Mouse (Mus musculus): ENCODE results near the gene Syngap1. TPM values are rescaled to one million over a fixed set of nuclear protein-coding genes. Genes with fewer than 3 reads are reported as not detected.

Syngap1 gene
- total and polyA plus RNA-seq, 2 experiments from 2014 or later, result 5.0 to 85.2 TPM

DNA sequence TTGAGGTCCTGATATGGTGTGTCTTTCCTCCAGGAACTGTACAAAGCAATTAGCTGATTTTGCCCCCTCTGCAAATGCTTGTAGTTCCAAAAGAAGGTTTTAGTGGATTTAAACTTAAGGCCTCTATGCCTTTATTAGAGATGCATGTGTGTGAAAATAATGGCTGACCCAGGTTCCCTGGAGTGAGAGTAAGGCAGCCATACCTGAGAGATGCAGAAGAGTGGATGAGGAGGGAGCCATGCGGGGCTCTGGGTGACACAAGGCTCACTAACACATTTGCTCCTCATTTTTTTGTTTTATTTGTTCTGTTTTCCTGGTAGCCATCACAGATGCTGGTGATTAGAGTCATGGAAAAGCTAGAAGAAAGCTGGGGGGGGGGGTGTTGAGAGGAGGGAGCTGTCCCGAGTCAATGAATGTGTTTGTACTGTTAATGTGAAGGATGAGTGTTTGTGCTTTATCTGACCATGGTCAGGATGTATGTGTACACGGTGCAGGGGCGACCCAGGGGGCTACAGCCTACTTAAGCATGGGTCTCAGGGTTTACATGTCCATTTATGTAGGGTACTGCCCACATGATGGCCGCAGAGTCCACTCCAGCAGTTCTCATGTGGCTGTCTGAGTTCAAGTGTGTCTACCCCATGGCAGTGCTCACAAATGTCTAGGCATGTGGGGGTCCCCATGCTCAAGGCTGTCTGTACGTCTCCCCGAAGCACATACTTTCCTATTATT lies 9.7 kb downstream of the Syngap1 start:
- peak overlapping the region; percentile 70 for H3K4me3 ChIP-seq (ENCODE audit: low read depth, low read length)
- TF ChIP-seq CTCF (IDR thresholded peaks at IDR 0.05; ENCODE audit: low read depth), result no peak
- H3K27me3 ChIP-seq (ENCODE audit: insufficient read depth, low read length), result no peaks in the 10 kb centered on the region
- WGBS, result 28% methylated on average over 7 of the region's 7 CpGs
- H3K4me2 ChIP-seq (ENCODE audit: low read depth), result peak overlapping the region; percentile 74
- DNase-seq (no peak), ATAC-seq (no peak)
- H3K27ac ChIP-seq (ENCODE audit: low read depth, low read length), result peak overlapping the region; percentile 92
- H3K36me3 ChIP-seq (ENCODE audit: insufficient read depth), result peaks cover 22% of the 10 kb centered on the region
- H3K9ac ChIP-seq, result peak overlapping the region; percentile 55
- H3K9me3 ChIP-seq (ENCODE audit: low read length), result no peaks in the 10 kb centered on the region
- H3K4me1 ChIP-seq (ENCODE audit: insufficient read depth), result peaks cover 50% of the 10 kb centered on the region

GRCm38 (mm10) chr17:26951406-26951805 lies 10.4 kb downstream of the Syngap1 start:
- peak overlapping the region; percentile 66 for H3K27ac ChIP-seq (ENCODE audit: low read depth, low read length)
- H3K4me2 ChIP-seq (ENCODE audit: low read depth), result peak overlapping the region; percentile 74
- no peaks in the 10 kb centered on the region for H3K9me3 ChIP-seq (ENCODE audit: low read length)
- peak; percentile 74 for ATAC-seq
- no peak for TF ChIP-seq CTCF (IDR thresholded peaks at IDR 0.05; ENCODE audit: low read depth)
- H3K4me1 ChIP-seq (ENCODE audit: insufficient read depth), result peaks cover 43% of the 10 kb centered on the region
- no peaks in the 10 kb centered on the region for H3K27me3 ChIP-seq (ENCODE audit: insufficient read depth, low read length)
- peaks cover 29% of the 10 kb centered on the region for H3K36me3 ChIP-seq (ENCODE audit: insufficient read depth)
- DNase-seq, result peak; percentile 90
- H3K9ac ChIP-seq, result peak overlapping the region; percentile 55
- 0% methylated on average over 10 of the region's 11 CpGs for WGBS
- peak overlapping the region; percentile 41 for H3K4me3 ChIP-seq (ENCODE audit: low read depth, low read length)

DNA sequence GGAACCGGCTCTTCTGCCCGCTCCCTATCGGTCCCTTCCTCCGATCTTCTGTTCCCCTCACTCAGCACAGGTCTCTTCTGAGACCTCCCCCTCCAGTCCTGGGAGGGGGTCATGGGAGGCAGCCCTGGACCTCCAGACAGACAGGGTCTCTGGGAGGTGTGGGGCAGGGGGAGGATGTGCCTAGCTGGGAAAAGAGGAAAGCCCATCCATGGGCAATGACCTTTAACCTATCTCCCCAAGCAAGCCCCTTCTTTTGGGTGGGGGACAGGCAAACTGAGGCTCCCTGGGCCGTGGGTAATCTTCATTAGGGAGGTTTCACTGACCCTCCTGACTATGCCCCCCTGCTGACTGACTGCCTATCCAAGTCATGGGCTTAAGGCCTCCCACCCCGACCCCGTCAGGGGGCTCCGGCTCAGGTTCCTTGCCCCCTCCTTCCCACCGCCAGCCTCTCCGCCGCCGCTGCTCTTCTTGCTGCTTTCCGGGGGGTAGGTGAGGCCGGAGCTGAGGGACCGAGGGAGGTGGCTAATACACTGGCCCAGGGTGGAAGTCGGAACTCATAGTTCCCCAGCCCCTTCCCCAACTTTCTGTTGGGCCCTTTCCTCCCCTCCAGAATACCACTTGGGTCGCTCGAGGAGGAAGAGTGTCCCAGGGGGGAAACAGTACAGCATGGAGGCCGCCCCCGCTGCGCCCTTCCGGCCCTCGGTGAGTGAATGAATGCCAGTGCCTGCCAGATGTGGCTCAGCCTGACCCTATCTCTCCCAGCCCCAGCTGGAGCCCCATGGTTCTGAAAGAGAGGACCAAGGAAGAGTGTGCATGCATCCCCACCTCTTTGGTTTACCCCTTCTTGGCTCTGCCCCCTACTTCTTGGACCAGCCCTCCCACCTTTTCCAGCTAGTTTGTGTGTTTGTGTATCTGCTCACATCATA lies 11.2 kb downstream of the Syngap1 start:
- H3K27me3 ChIP-seq (ENCODE audit: insufficient read depth, low read length), result no peaks in the 10 kb centered on the region
- peak overlapping the region; percentile 74 for H3K4me2 ChIP-seq (ENCODE audit: low read depth)
- H3K4me1 ChIP-seq (ENCODE audit: insufficient read depth), result peaks cover 35% of the 10 kb centered on the region
- no peak for ATAC-seq
- H3K27ac ChIP-seq (ENCODE audit: low read depth, low read length), result peak overlapping the region; percentile 66; the same call in 1 of the 2 replicates
- TF ChIP-seq CTCF (IDR thresholded peaks at IDR 0.05; ENCODE audit: low read depth), result no peak
- peak overlapping the region; percentile 55 for H3K9ac ChIP-seq
- H3K9me3 ChIP-seq (ENCODE audit: low read length), result no peaks in the 10 kb centered on the region
- H3K4me3 ChIP-seq (ENCODE audit: low read depth, low read length), result peak overlapping the region; percentile 41
- 8% methylated on average over 20 of the region's 23 CpGs for WGBS
- H3K36me3 ChIP-seq (ENCODE audit: insufficient read depth), result peaks cover 37% of the 10 kb centered on the region
- DNase-seq, result no peak

- 31% methylated on average over 6 of the region's 6 CpGs for WGBS
- Histone ChIP-seq H3K27ac (ENCODE audit: low read depth, low read length) (no peak overlapping the region), H3K4me1 (ENCODE audit: insufficient read depth) (peaks cover 29% of the 10 kb centered on the region), H3K4me2 (ENCODE audit: low read depth) (peak overlapping the region; percentile 74; the same call in 1 of the 2 replicates), H3K27me3 (ENCODE audit: insufficient read depth, low read length) (no peaks in the 10 kb centered on the region), H3K9me3 (ENCODE audit: low read length) (no peaks in the 10 kb centered on the region), H3K4me3 (ENCODE audit: low read depth, low read length) (no peak overlapping the region), H3K9ac (no peak overlapping the region), H3K36me3 (ENCODE audit: insufficient read depth) (peaks cover 47% of the 10 kb centered on the region)
- ATAC-seq, result no peak
- no peak for DNase-seq
- TF ChIP-seq CTCF (IDR thresholded peaks at IDR 0.05; ENCODE audit: low read depth), result no peak
Observed at GRCm38 (mm10) chr17:26953201-26953600, 12.1 kb downstream of the Syngap1 start.

GRCm38 (mm10) chr17:26953726-26954125 lies 12.7 kb downstream of the Syngap1 start:
- H3K4me3 ChIP-seq (ENCODE audit: low read depth, low read length), result no peak overlapping the region

DNA sequence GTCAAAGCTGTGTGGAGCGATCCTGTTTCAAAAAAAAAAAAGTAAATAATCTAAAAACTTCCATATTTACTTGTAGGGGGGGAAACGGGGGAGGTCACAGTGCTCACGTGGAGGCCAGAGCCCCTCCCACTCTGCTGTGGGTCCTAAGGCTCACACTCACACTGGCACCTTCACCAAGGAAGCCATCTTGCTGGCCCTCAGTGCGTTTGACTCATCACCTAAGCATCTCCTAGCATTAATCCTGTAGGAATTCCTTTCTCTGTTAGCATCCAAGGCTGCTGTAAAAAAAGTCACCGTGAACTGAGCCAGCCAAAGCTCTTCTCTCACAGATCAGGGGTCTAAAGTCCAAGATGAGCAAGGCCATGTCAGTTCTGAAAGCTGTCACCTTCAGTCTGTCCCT lies 15.3 kb downstream of the Syngap1 start:
- no peak for TF ChIP-seq CTCF (IDR thresholded peaks at IDR 0.05; ENCODE audit: low read depth)
- 88% methylated on average over 5 of the region's 5 CpGs for WGBS

More at GRCm38 (mm10) chr17:26953726-26954125, 12.7 kb downstream of the Syngap1 start:
- Histone ChIP-seq H3K4me1 (ENCODE audit: insufficient read depth) (peaks cover 29% of the 10 kb centered on the region), H3K4me2 (ENCODE audit: low read depth) (0 out of 2 replicates have a peak overlapping the region, but pooled peaks have one; percentile 74), H3K9me3 (ENCODE audit: low read length) (no peaks in the 10 kb centered on the region), H3K27me3 (ENCODE audit: insufficient read depth, low read length) (no peaks in the 10 kb centered on the region), H3K36me3 (ENCODE audit: insufficient read depth) (peaks cover 52% of the 10 kb centered on the region), H3K27ac (ENCODE audit: low read depth, low read length) (no peak overlapping the region), H3K9ac (no peak overlapping the region)
- TF ChIP-seq CTCF (IDR thresholded peaks at IDR 0.05; ENCODE audit: low read depth), result no peak
- no peak for ATAC-seq
- no peak for DNase-seq
- 32% methylated on average over 11 of the region's 16 CpGs for WGBS

More for the DNA sequence above, 15.3 kb downstream of the Syngap1 start:
- DNase-seq (no peak), ATAC-seq (no peak)
- H3K4me2 ChIP-seq (ENCODE audit: low read depth), result no peak overlapping the region
- H3K9ac ChIP-seq, result no peak overlapping the region
- peaks cover 78% of the 10 kb centered on the region for H3K36me3 ChIP-seq (ENCODE audit: insufficient read depth)
- no peak overlapping the region for H3K27ac ChIP-seq (ENCODE audit: low read depth, low read length)
- no peak overlapping the region for H3K4me3 ChIP-seq (ENCODE audit: low read depth, low read length)
- H3K4me1 ChIP-seq (ENCODE audit: insufficient read depth), result peaks cover 15% of the 10 kb centered on the region
- H3K27me3 ChIP-seq (ENCODE audit: insufficient read depth, low read length), result no peaks in the 10 kb centered on the region
- no peaks in the 10 kb centered on the region for H3K9me3 ChIP-seq (ENCODE audit: low read length)

All from forebrain, postnatal 0 days (tissue).